Mouse (Mus musculus): ENCODE data around the gene Trip10. TPM values are rescaled to one million over a fixed set of nuclear protein-coding genes. Genes with fewer than 3 reads are reported as not detected.

Gene Trip10
- total and polyA plus RNA-seq, 3 experiments = 9.8 to 22.0 (median 16.3) TPM

GRCm38 (mm10) chr17:57290001-57290670 is 40.9 kb downstream of the Trip10 start:
- Histone ChIP-seq H3K36me3 (replicated peaks) (peaks cover 96% of the 10 kb centered on the region), H3K9me3 (replicated peaks) (0 out of 2 replicates have a peak, but pooled peaks cover 3% of the 10 kb centered on the region), H3K4me3 (ENCODE audit: low read depth, low read length) (no peak overlapping the region), H3K27me3 (ENCODE audit: insufficient read depth, low read length) (no peaks in the 10 kb centered on the region), H3K4me1 (ENCODE audit: insufficient read depth, low read depth, low read length) (peaks cover 77% of the 10 kb centered on the region)
- peak; percentile 86 for ATAC-seq (ENCODE audit: extremely low read depth, insufficient number of reproducible peaks, low FRiP score, poor library complexity, severe bottlenecking)
- TF ChIP-seq TAL1 (conservative IDR thresholded peaks at IDR 0.05; ENCODE audit: low read depth, low read length) = no peak
- TF ChIP-seq POLR2AphosphoS5 (IDR thresholded peaks at IDR 0.05; ENCODE audit: insufficient replicate concordance, low read depth, low read length) = no peak
- TF ChIP-seq GATA1 (IDR thresholded peaks at IDR 0.05; ENCODE audit: borderline replicate concordance, low read length) = no peak
- TF ChIP-seq GATA2 (IDR thresholded peaks at IDR 0.05; ENCODE audit: borderline replicate concordance, low read depth, low read length) = no peak
- no peak for TF ChIP-seq CTCF (IDR thresholded peaks at IDR 0.05; ENCODE audit: low read depth, low read length)
- no peak for DNase-seq (ENCODE audit: low spot score)

DNA sequence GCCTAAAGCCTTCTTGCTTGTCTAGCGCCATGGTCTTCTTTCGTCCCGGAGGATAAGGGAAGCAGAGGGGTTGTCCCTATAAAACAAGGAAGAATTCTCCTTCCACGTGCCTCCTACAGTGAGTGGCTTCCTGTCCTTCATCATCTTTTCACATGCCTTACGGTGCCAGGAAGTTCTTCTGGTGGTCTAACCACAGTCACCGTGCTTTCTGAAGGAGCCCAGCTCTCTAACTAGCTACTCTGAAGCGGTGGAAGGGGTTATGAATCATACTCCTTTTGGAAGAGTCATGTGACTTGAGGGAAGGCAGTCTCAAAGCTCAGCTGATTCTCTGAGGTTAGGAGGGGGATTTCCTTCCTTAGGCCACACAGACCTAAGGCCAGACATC is 41.4 kb downstream of the Trip10 start:
- Histone ChIP-seq H3K9me3 (replicated peaks) (0 out of 2 replicates have a peak, but pooled peaks cover 3% of the 10 kb centered on the region), H3K4me1 (ENCODE audit: insufficient read depth, low read depth, low read length) (peaks cover 77% of the 10 kb centered on the region), H3K27me3 (ENCODE audit: insufficient read depth, low read length) (no peaks in the 10 kb centered on the region), H3K4me3 (ENCODE audit: low read depth, low read length) (no peak overlapping the region), H3K36me3 (replicated peaks) (peaks cover 96% of the 10 kb centered on the region)
- TF ChIP-seq CTCF (IDR thresholded peaks at IDR 0.05; ENCODE audit: low read depth, low read length) = no peak
- TF ChIP-seq GATA2 (IDR thresholded peaks at IDR 0.05; ENCODE audit: borderline replicate concordance, low read depth, low read length) = no peak
- no peak for TF ChIP-seq GATA1 (IDR thresholded peaks at IDR 0.05; ENCODE audit: borderline replicate concordance, low read length)
- TF ChIP-seq TAL1 (conservative IDR thresholded peaks at IDR 0.05; ENCODE audit: low read depth, low read length) = no peak
- no peak for TF ChIP-seq POLR2AphosphoS5 (IDR thresholded peaks at IDR 0.05; ENCODE audit: insufficient replicate concordance, low read depth, low read length)
- DNase-seq (ENCODE audit: low spot score) (no peak), ATAC-seq (ENCODE audit: extremely low read depth, insufficient number of reproducible peaks, low FRiP score, poor library complexity, severe bottlenecking) (peak; percentile 30)

DNA sequence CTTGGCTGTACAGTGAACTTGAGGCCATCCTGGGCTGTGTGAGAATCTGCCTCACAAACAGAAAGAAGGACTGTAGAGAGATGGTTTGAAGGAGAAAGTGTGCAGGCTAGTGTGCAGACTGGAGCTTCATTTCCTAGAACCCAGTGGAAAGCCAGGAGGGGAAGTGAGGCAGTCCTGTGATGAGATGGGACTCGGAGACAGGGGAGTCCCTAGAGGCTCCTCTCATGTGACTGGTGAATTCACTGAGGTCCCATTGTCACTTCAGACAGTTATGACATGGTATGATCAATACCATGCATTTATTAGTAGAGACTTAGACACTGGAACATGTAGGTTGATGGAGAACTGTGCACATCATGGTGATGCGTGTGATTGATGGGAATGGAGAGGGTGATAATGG is 43.0 kb downstream of the Trip10 start:
- 0 out of 2 replicates have a peak, but pooled peaks cover 3% of the 10 kb centered on the region for H3K9me3 ChIP-seq (replicated peaks)

DNA sequence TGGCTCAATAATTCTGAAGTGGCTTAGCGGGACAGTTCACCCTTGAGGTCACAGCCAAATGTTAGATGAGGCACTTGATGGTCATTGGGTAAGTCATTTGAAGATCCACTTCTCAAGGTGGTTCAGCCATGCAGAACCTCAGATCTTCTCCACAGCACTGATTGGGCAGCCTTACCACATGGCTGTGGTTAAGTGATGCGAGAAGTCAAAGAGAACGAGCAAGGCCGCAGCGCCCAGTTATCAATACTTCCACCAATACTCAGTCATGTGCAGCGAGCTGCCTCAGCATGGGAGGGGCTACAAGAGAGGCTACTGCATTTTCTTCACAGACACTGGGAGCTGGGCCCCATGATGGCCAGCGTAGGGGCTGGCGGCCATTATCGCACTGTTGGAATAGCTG is 43.7 kb downstream of the Trip10 start:
- Histone ChIP-seq H3K4me1 (ENCODE audit: insufficient read depth, low read depth, low read length) (peaks cover 82% of the 10 kb centered on the region), H3K4me3 (ENCODE audit: low read depth, low read length) (no peak overlapping the region), H3K36me3 (replicated peaks) (peaks cover 98% of the 10 kb centered on the region), H3K27me3 (ENCODE audit: insufficient read depth, low read length) (no peaks in the 10 kb centered on the region), H3K9me3 (replicated peaks) (0 out of 2 replicates have a peak, but pooled peaks cover 3% of the 10 kb centered on the region)
- TF ChIP-seq GATA1 (IDR thresholded peaks at IDR 0.05; ENCODE audit: borderline replicate concordance, low read length) = no peak
- no peak for TF ChIP-seq POLR2AphosphoS5 (IDR thresholded peaks at IDR 0.05; ENCODE audit: insufficient replicate concordance, low read depth, low read length)
- TF ChIP-seq GATA2 (IDR thresholded peaks at IDR 0.05; ENCODE audit: borderline replicate concordance, low read depth, low read length) = no peak
- TF ChIP-seq CTCF (IDR thresholded peaks at IDR 0.05; ENCODE audit: low read depth, low read length) = no peak
- TF ChIP-seq TAL1 (conservative IDR thresholded peaks at IDR 0.05; ENCODE audit: low read depth, low read length) = no peak
- DNase-seq (ENCODE audit: low spot score) (no peak), ATAC-seq (ENCODE audit: extremely low read depth, insufficient number of reproducible peaks, low FRiP score, poor library complexity, severe bottlenecking) (no peak)

More for the DNA sequence above, 43.0 kb downstream of the Trip10 start:
- Histone ChIP-seq H3K4me1 (ENCODE audit: insufficient read depth, low read depth, low read length) (peaks cover 78% of the 10 kb centered on the region), H3K4me3 (ENCODE audit: low read depth, low read length) (no peak overlapping the region), H3K27me3 (ENCODE audit: insufficient read depth, low read length) (no peaks in the 10 kb centered on the region), H3K36me3 (replicated peaks) (peaks cover 98% of the 10 kb centered on the region)
- no peak for ATAC-seq (ENCODE audit: extremely low read depth, insufficient number of reproducible peaks, low FRiP score, poor library complexity, severe bottlenecking)
- no peak for DNase-seq (ENCODE audit: low spot score)
- TF ChIP-seq GATA2 (IDR thresholded peaks at IDR 0.05; ENCODE audit: borderline replicate concordance, low read depth, low read length) (no peak), TAL1 (conservative IDR thresholded peaks at IDR 0.05; ENCODE audit: low read depth, low read length) (no peak), CTCF (IDR thresholded peaks at IDR 0.05; ENCODE audit: low read depth, low read length) (no peak), GATA1 (IDR thresholded peaks at IDR 0.05; ENCODE audit: borderline replicate concordance, low read length) (no peak), POLR2AphosphoS5 (IDR thresholded peaks at IDR 0.05; ENCODE audit: insufficient replicate concordance, low read depth, low read length) (no peak)

GRCm38 (mm10) chr17:57295935-57296334 is 46.7 kb downstream of the Trip10 start:
- peaks cover 68% of the 10 kb centered on the region for H3K4me1 ChIP-seq (ENCODE audit: insufficient read depth, low read depth, low read length)
- no peak overlapping the region for H3K4me3 ChIP-seq (ENCODE audit: low read depth, low read length)
- no peaks in the 10 kb centered on the region for H3K9me3 ChIP-seq (replicated peaks)
- DNase-seq (ENCODE audit: low spot score) = no peak
- no peaks in the 10 kb centered on the region for H3K27me3 ChIP-seq (ENCODE audit: insufficient read depth, low read length)
- no peak for ATAC-seq (ENCODE audit: extremely low read depth, insufficient number of reproducible peaks, low FRiP score, poor library complexity, severe bottlenecking)
- H3K36me3 ChIP-seq (replicated peaks) = peaks cover 96% of the 10 kb centered on the region
- TF ChIP-seq TAL1 (conservative IDR thresholded peaks at IDR 0.05; ENCODE audit: low read depth, low read length) = no peak
- TF ChIP-seq GATA2 (IDR thresholded peaks at IDR 0.05; ENCODE audit: borderline replicate concordance, low read depth, low read length) = no peak
- TF ChIP-seq CTCF (IDR thresholded peaks at IDR 0.05; ENCODE audit: low read depth, low read length) = no peak
- TF ChIP-seq POLR2AphosphoS5 (IDR thresholded peaks at IDR 0.05; ENCODE audit: insufficient replicate concordance, low read depth, low read length) = no peak

DNA sequence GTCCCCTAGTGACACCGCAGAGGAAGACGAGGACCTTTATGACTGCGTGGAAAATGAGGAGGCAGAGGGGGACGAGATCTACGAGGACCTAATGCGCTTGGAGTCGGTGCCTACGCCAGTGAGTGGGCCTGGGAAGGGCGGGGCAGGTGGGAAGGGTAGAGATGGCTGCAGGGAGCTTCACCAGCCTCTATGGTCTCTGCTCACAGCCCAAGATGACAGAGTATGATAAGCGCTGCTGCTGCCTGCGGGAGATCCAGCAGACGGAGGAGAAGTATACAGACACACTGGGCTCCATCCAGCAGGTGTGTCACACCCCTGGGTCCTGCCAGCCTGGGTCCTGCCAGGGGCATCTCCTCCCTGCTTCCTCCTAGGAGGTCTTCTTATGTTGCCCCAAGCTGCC is 47.8 kb downstream of the Trip10 start:
- Histone ChIP-seq H3K36me3 (replicated peaks) (peaks cover 97% of the 10 kb centered on the region), H3K4me3 (ENCODE audit: low read depth, low read length) (no peak overlapping the region; the same call in 1 of the 2 replicates)
- ATAC-seq (ENCODE audit: extremely low read depth, insufficient number of reproducible peaks, low FRiP score, poor library complexity, severe bottlenecking) = peak; percentile 77

More for the DNA sequence above, 47.8 kb downstream of the Trip10 start:
- Histone ChIP-seq H3K27me3 (ENCODE audit: insufficient read depth, low read length) (no peaks in the 10 kb centered on the region), H3K9me3 (replicated peaks) (no peaks in the 10 kb centered on the region), H3K4me1 (ENCODE audit: insufficient read depth, low read depth, low read length) (peaks cover 65% of the 10 kb centered on the region)
- TF ChIP-seq GATA1 (IDR thresholded peaks at IDR 0.05; ENCODE audit: borderline replicate concordance, low read length) (no peak), TAL1 (conservative IDR thresholded peaks at IDR 0.05; ENCODE audit: low read depth, low read length) (no peak), CTCF (IDR thresholded peaks at IDR 0.05; ENCODE audit: low read depth, low read length) (no peak), GATA2 (IDR thresholded peaks at IDR 0.05; ENCODE audit: borderline replicate concordance, low read depth, low read length) (no peak), POLR2AphosphoS5 (IDR thresholded peaks at IDR 0.05; ENCODE audit: insufficient replicate concordance, low read depth, low read length) (no peak)
- DNase-seq (ENCODE audit: low spot score) = peak; percentile 51
